Mouse (Mus musculus) thymus, postnatal 25 days (tissue): Measurements from ENCODE around the gene Frem1.

Source experiments
- DNase-seq: peaks from one replicate; pipeline ENCODE4 v3.0.0; 2022

Gene Frem1

GRCm38 (mm10) chr4:83051634-83052577 lies at the start of gene Frem1:
Gene Frem1, minus strand, starts transcription at chr4:83052339.
- DNase-seq = no peak

- DNase-seq = no peak
These were observed 46.9 kb upstream of the Frem1 start for GRCm38 (mm10) chr4:83099025-83099424.

- DNase-seq = no peak
These were observed 41.8 kb upstream of the Frem1 start for GRCm38 (mm10) chr4:83093941-83094340.

- no peak for DNase-seq
These were observed 38.7 kb upstream of the Frem1 start for GRCm38 (mm10) chr4:83090691-83091448.

- DNase-seq = no peak
These were observed 28.4 kb upstream of the Frem1 start for GRCm38 (mm10) chr4:83080364-83081174.

- DNase-seq = no peak
These were observed 12.1 kb upstream of the Frem1 start for GRCm38 (mm10) chr4:83064191-83064590.

- DNase-seq = no peak
These were observed 9.4 kb upstream of the Frem1 start for GRCm38 (mm10) chr4:83061564-83061963.

GRCm38 (mm10) chr4:83058617-83059016 lies 6.5 kb upstream of the Frem1 start:
- no peak for DNase-seq

- no peak for DNase-seq
These were observed 6.0 kb upstream of the Frem1 start for GRCm38 (mm10) chr4:83058182-83058581.

- DNase-seq = no peak
These were observed 4.4 kb upstream of the Frem1 start for GRCm38 (mm10) chr4:83056496-83056895.

- DNase-seq = no peak
These were observed 3.3 kb upstream of the Frem1 start for GRCm38 (mm10) chr4:83055444-83055843.

- no peak for DNase-seq
These were observed 1.1 kb upstream of the Frem1 start for GRCm38 (mm10) chr4:83053206-83053605.

- DNase-seq = no peak
These were observed 963 bp downstream of the Frem1 start for GRCm38 (mm10) chr4:83051176-83051575.

- no peak for DNase-seq
These were observed 1.9 kb downstream of the Frem1 start for GRCm38 (mm10) chr4:83050151-83050796.

GRCm38 (mm10) chr4:83049288-83049687 lies 2.9 kb downstream of the Frem1 start:
- DNase-seq = no peak

GRCm38 (mm10) chr4:83048561-83048960 lies 3.6 kb downstream of the Frem1 start:
- DNase-seq = no peak

- DNase-seq = no peak
These were observed 5.3 kb downstream of the Frem1 start for GRCm38 (mm10) chr4:83046806-83047205.

GRCm38 (mm10) chr4:83046069-83046468 lies 6.1 kb downstream of the Frem1 start:
- no peak for DNase-seq

GRCm38 (mm10) chr4:83045266-83045665 lies 6.9 kb downstream of the Frem1 start:
- DNase-seq = no peak

- DNase-seq = no peak
These were observed 11.4 kb downstream of the Frem1 start for GRCm38 (mm10) chr4:83040780-83041179.

GRCm38 (mm10) chr4:83032780-83033179 lies 19.4 kb downstream of the Frem1 start:
- DNase-seq = no peak

- DNase-seq = no peak
These were observed 20.5 kb downstream of the Frem1 start for GRCm38 (mm10) chr4:83031591-83031990.
